Mouse (Mus musculus) embryo, embryonic 10.5 days (tissue): ENCODE data around the gene Zfp408.

ENCODE experiments used
- DNase-seq: peaks from one replicate; pipeline ENCODE4 v3.0.0-alpha.2; 2015; ENCODE audit warnings: low spot score

The Zfp408 gene

DNA sequence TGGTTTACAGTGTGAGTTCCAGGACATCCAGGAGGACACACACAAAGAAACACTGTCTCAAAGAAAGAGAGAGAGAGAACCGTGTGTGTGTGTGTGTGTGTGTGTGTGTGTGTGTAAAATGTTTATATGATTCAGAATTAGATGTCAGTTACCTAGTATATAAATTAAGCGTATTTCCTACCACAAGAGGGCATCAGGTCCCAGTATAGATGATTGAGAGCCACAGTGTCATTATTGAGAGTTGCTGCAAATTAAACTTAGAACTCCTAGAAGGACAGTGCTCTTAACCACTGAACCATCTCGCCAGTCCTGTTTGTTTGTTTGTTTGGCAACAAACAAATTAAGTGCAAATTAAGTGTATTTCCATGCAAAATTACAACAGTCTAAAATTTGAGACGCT, 47.2 kb downstream of the Zfp408 start:
- DNase-seq = no peak

GRCm38 (mm10) chr2:91600475-91600874, 49.1 kb downstream of the Zfp408 start:
- DNase-seq = no peak
